Mouse (Mus musculus) spleen, adult 2 months (tissue): ENCODE results near the gene Nol4l.

Source experiments
- CTCF ChIP-seq: fragments of 200-500 bp; IDR thresholded peaks from 2 replicates; pipeline ENCODE4 v1.5.1; 2011; ENCODE audit warnings: mild to moderate bottlenecking, inconsistent platforms; ENCODE audit not compliant: insufficient read depth, insufficient read length, insufficient replicate concordance; ENCODE audit errors: extremely low read depth
- POLR2A ChIP-seq: fragments of 200-500 bp; IDR thresholded peaks from 2 replicates; pipeline ENCODE4 v1.6.1; 2011; ENCODE audit warnings: low read depth, low read length, inconsistent platforms

DNA sequence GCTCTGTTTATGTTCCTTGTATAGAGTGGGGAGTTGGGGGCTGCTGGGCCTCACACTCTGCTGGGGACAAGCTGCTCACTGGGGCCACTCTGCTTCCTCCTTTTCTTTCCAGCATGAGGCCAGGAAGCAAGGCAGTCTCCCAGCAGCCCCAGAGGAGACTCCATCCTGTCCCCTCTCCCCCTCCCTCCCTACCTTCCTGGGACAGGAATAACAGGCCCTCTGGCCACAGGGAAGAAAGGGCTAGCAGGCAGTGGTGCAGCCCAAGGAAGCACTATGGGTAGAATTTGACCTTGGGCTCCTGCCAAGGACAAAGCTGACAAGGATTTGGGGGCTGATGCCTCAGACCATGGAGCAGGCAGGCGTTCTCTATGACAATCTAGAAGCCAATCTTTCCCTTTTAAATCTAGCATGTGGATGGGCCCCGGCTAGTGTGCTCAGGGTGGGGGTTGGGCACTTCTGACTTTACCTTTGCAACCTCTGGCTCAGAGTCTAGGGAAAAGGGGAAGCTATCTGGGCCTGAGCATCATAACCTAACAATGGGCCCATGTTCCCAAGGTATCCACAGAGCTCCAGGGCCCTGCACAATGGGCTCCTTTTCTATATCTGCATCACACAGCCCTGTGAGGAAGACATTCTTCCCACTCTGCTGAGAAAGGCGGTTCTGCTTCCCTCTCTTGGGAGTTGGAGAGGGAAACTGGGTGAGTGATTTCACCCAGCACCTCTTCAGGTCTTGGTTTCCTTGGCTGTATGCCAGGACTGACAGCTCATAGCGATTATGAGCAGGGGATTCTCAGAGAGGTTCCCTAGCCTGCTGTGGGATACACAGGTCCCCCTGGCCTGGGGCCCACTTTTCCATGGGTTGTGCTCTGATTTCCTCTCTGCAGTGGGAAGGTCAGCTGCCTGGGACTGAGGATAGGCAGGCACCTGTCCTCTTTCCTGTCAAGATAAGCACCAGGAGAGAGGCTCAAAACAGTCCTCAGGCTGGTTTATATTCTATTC lies 54.4 kb downstream of the Nol4l start:
- TF ChIP-seq CTCF (no peak), POLR2A (no peak)
